Mouse (Mus musculus): Measurements from ENCODE around the gene Gm42878. TPM values are rescaled to one million over a fixed set of nuclear protein-coding genes. Genes with fewer than 3 reads are reported as not detected.

The Gm42878 gene
- 0.47 TPM in 1 of 2 replicates, not detected in the other for polyA plus RNA-seq (2012; rRNA removed)

DNA sequence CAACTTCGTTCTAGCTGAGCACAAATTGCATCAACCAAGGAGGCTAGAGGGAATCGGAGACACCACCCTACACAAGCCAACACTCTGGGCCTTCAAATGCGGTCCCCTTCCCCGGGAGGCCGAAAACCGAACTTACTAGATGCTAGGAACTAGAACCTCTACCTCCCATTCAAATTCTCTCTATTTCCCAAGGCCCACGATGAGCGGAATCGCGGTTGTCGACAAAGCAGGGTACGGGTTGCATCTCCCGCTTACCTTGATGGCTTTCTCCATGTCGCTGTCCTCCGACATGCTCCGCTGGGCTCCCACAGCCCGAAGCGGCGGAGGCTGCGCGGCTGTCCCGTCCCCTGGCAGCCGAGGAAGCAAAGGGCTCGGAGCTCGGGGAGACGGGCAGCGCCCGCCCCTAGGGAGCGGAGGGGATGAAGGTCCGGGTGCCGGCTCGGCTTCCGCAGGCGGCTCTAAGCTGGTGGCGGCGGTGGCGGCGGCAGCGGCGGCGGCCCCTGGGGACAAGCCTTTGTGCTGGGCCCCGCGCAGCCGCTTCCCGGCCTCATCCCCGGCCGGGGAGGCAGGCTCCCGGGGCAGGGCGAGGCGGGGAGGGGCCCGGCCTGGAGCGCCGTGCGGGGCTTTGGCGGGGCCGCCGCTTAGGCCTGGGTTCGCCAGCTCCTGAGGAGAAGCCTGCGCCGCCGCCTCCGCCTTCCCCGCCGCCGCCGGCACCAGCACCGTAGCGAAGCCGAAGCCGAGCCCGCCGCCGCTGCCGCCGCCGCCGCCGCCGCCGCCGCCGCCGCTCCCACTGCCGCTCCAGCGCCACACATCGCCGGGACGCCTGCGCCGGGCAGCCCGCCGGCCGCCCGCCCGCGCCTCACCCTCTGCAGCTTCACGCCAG, at the start of gene Gm42878, which contains the start of gene Adam1a:
TSS of gene Gm42878 (minus strand) at position 573 of the 883 bp plus-strand sequence.
TSS of gene Adam1a (minus strand) at position 573 of the 883 bp plus-strand sequence.

GRCm38 (mm10) chr5:121593451-121594401, 48.4 kb upstream of the Gm42878 start, which contains the start of gene Aldh2:
Aldh2 (minus strand) TSS chr5:121593824.

DNA sequence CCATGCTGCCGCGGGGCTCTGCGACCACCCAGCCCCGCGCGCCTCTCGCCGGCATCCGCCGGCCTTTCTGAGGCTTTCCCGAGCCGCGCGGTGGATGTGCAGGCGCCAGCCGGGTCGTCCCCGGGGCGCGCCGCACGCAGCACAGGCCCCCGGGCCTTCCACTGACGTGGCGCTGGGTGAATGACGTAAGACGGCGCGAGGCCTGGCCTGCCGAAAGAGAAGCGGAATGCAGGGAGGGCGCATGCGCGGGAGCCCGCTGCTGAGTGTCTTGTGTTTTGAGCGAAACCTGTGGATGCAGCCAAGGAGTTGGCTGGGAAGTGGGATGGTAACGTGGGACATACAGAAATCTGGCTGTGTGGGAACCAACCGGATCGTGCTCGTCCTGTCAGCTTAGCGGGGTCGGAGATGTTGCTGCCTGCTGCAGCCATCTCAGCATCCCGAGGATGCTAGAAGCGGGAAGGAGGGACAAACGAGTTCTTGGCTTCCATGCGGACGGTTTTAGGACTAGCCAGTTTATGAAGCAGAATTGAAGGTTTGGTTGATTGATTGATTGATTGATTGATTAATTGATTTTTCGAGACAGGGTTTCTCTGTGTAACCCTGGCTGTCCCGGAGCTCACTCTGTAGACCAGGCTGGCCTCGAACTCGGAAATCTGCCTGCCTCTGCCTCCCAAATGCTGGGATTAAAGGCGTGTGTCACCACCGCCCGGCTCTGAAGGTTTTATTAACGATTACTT, 679 bp upstream of the Gm42878 start, which contains the start of gene Mapkapk5:
TSS of gene Mapkapk5 (minus strand) at position 113 of the 737 bp plus-strand sequence.

DNA sequence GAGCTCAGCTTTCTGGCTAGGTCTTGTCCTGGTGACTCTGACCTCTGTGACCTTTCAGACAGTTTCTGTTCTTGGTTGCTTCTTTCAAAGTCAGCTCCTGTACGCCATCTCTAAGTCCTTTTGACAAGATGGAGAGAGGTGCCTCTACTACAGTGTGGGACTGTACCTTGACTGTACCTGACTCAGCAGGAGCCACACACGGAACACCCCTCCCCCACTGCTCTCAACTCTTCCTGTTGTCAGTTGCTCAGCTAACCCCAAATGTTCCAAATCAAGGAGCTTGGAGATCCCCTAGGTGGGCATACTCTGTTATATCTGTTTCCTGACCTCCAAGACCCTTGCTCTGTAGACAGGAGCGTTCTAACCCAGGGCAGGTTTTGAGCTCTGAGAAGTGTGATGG, 42.1 kb downstream of the Gm42878 start, which contains the start of gene Adam1b:
TSS of gene Adam1b (minus strand) at position 205 of the 400 bp plus-strand sequence.

Other genes with a start within 250 kb of the Gm42878 start
- 56.2 and 70.8 TPM in 2 replicates for gene Trafd1, start 159.8 kb downstream of the Gm42878 start, polyA plus RNA-seq (2012; rRNA removed)
- gene Naa25, start 147.5 kb downstream of the Gm42878 start, polyA plus RNA-seq (2012; rRNA removed), result 9.9 and 11.7 TPM in 2 replicates
- gene Tmem116, start 93.6 kb downstream of the Gm42878 start, polyA plus RNA-seq (2012; rRNA removed), result 5.2 and 7.4 TPM in 2 replicates
- 63.7 and 83.5 TPM in 2 replicates for gene Erp29, start 93.0 kb downstream of the Gm42878 start, polyA plus RNA-seq (2012; rRNA removed)
- gene Adam1b, start 42.0 kb downstream of the Gm42878 start, polyA plus RNA-seq (2012; rRNA removed), result not detected in 2 replicates
- gene Adam1a, start within 50 bp of the Gm42878 start, polyA plus RNA-seq (2012; rRNA removed), result 5.1 and 5.7 TPM in 2 replicates
- 21.7 and 27.0 TPM in 2 replicates for gene Mapkapk5, start 423 bp upstream of the Gm42878 start, polyA plus RNA-seq (2012; rRNA removed)
- 880 and 1,335 TPM in 2 replicates for gene Aldh2, start 48.3 kb upstream of the Gm42878 start, polyA plus RNA-seq (2012; rRNA removed)
- gene Acad12, start 73.5 kb upstream of the Gm42878 start, polyA plus RNA-seq (2012; rRNA removed), result 8.7 and 12.8 TPM in 2 replicates
- 7.4 and 8.8 TPM in 2 replicates for gene Acad10, start 115.0 kb upstream of the Gm42878 start, polyA plus RNA-seq (2012; rRNA removed)
- gene Brap, start 115.1 kb upstream of the Gm42878 start, polyA plus RNA-seq (2012; rRNA removed), result 26.7 and 32.8 TPM in 2 replicates
- gene Atxn2, start 165.9 kb upstream of the Gm42878 start, polyA plus RNA-seq (2012; rRNA removed), result 157 and 262 TPM in 2 replicates

Data from ovary, adult 2 months (tissue).